Mouse (Mus musculus): ENCODE results near the gene Ccdc187. TPM values are rescaled to one million over a fixed set of nuclear protein-coding genes. Genes with fewer than 3 reads are reported as not detected.

Ccdc187 gene
- polyA plus RNA-seq, 1 experiment from 2014 or later = not detected

DNA sequence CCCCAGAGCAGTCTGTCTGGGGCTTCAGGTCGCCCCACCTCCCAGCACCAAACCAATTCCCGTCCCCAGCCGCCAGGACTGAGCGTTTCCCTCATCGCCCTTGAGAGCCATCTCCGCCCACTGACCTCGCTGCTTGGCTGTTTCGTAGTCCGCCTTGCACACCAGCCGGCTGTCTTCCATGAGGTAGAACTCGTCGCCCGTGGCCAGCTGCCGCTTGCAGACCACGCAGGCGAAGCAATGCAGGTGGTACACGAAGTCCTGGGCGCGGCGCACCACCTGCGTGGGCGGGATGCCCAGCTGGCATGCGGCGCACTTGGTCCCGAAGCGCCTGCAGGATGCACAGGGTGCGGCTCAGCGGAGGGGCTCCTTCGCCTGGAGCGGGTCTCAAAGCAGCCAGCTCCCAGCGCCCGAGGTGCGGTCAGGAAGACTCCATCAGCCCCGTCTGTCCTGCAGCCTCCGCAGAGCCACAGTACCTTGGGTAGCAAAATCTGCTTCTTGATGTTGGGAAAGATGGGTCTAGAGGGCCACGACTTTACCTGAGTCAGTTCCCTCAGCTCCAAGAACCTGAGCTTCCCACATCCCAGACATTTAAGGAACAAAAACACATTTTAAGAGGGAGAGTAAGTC, 91.4 kb downstream of the Ccdc187 start:
- Histone ChIP-seq H3K4me1 (ENCODE audit: control insufficient read depth, insufficient read depth, low read length) (peaks cover 33% of the 10 kb centered on the region), H3K36me3 (ENCODE audit: control insufficient read depth, insufficient read depth, low read length) (no peaks in the 10 kb centered on the region), H3K27me3 (ENCODE audit: control insufficient read depth, insufficient read depth, low read length) (peaks cover 100% of the 10 kb centered on the region), H3K4me3 (ENCODE audit: low read depth, low read length) (peak overlapping the region; percentile 22), H3K9ac (ENCODE audit: low read length) (peak overlapping the region; percentile 37), H3K27ac (ENCODE audit: low read depth, low read length) (0 out of 2 replicates have a peak overlapping the region, but pooled peaks have one; percentile 27), H3K9me3 (ENCODE audit: control insufficient read depth, low read length) (no peaks in the 10 kb centered on the region), H3K4me2 (ENCODE audit: low read depth) (peak overlapping the region; percentile 29)
- WGBS = under 1% methylated on average over 36 of the region's 36 CpGs
- ATAC-seq (ENCODE audit: insufficient read depth, low FRiP score, low TSS enrichment) = no peak
- DNase-seq (ENCODE audit: low spot score) = peak; percentile 49

DNA sequence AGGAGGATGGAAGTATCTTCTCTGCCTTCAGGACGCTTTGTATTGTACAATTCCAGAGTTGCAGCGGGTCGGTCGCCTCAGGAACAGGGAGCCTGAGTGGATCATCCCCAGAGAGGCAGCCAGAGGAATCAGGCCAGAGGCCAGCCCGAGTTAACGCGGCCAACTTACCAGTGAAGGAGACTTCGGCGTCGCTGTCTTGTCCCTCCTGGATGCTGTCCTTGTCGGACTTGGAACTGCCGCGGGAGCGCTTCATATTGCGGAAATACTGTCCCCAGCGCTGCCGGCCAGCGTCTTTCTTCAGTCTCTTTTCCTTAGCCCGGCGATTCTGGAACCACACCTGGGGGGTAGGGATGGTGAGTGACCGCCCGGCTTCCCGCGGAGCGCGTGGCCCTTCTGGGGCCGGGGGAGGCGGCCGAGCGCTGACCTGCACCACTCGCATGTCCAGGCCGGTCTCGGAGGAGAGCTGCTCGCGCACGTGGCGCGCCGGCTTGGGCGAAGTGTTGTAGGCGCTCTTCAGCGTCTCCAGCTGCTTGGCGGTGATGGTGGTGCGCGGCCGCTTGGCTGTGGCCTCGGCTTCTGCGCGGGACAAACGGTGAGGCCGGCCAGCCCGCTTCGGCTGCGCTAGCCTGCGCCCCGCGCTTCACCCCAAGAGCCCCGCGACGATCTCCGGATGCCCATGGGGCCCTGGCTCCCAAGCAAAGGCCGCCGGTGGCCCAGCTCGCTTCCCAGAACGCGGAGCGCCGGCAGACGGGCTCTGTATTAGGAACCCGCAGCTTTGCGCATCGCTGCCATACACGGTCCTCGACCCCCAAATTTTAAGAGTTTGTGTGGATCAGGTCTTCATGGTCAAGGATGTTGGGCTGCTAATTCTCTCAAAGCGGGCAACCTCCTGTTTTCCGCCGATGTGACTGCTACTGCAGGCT, 92.2 kb downstream of the Ccdc187 start:
- under 1% methylated on average over 77 of the region's 77 CpGs for WGBS
- H3K27me3 ChIP-seq (ENCODE audit: control insufficient read depth, insufficient read depth, low read length) = peaks cover 100% of the 10 kb centered on the region
- H3K9ac ChIP-seq (ENCODE audit: low read length) = peak overlapping the region; percentile 18; the same call in 1 of the 2 replicates
- peak overlapping the region; percentile 29 for H3K4me2 ChIP-seq (ENCODE audit: low read depth)
- H3K27ac ChIP-seq (ENCODE audit: low read depth, low read length) = 0 out of 2 replicates have a peak overlapping the region, but pooled peaks have one; percentile 27
- H3K4me1 ChIP-seq (ENCODE audit: control insufficient read depth, insufficient read depth, low read length) = peaks cover 25% of the 10 kb centered on the region
- ATAC-seq (ENCODE audit: insufficient read depth, low FRiP score, low TSS enrichment) = no peak
- no peaks in the 10 kb centered on the region for H3K36me3 ChIP-seq (ENCODE audit: control insufficient read depth, insufficient read depth, low read length)
- H3K9me3 ChIP-seq (ENCODE audit: control insufficient read depth, low read length) = no peaks in the 10 kb centered on the region
- DNase-seq (ENCODE audit: low spot score) = no peak
- H3K4me3 ChIP-seq (ENCODE audit: low read depth, low read length) = peak overlapping the region; percentile 22

DNA sequence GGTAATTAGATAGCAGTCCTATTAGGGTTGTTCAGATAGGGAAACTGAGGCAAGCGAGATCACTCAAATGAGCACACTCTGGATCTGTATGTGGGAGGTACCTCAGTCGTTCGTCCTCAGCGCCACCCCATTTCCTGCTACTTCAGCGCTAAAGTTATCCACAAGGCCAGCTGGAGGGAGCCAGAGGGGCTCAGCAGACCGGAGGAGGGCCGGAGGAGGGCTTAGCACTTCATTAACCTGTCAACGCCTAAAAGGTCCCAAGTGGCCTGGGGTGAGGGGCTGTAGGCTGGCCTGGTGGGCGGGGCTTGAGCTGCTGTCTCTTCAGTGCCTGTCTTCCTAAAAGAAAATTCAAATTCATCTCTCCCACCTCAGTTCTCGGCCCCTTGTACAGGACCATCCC, 95.9 kb downstream of the Ccdc187 start:
- Histone ChIP-seq H3K4me3 (ENCODE audit: low read depth, low read length) (0 out of 2 replicates have a peak overlapping the region, but pooled peaks have one; percentile 1), H3K27ac (ENCODE audit: low read depth, low read length) (no peak overlapping the region), H3K27me3 (ENCODE audit: control insufficient read depth, insufficient read depth, low read length) (peaks cover 86% of the 10 kb centered on the region), H3K4me1 (ENCODE audit: control insufficient read depth, insufficient read depth, low read length) (peaks cover 14% of the 10 kb centered on the region), H3K4me2 (ENCODE audit: low read depth) (no peak overlapping the region), H3K36me3 (ENCODE audit: control insufficient read depth, insufficient read depth, low read length) (no peaks in the 10 kb centered on the region), H3K9ac (ENCODE audit: low read length) (no peak overlapping the region), H3K9me3 (ENCODE audit: control insufficient read depth, low read length) (no peaks in the 10 kb centered on the region)
- under 1% methylated on average over 10 of the region's 10 CpGs for WGBS
- DNase-seq (ENCODE audit: low spot score) = peak; percentile 47
- no peak for ATAC-seq (ENCODE audit: insufficient read depth, low FRiP score, low TSS enrichment)

DNA sequence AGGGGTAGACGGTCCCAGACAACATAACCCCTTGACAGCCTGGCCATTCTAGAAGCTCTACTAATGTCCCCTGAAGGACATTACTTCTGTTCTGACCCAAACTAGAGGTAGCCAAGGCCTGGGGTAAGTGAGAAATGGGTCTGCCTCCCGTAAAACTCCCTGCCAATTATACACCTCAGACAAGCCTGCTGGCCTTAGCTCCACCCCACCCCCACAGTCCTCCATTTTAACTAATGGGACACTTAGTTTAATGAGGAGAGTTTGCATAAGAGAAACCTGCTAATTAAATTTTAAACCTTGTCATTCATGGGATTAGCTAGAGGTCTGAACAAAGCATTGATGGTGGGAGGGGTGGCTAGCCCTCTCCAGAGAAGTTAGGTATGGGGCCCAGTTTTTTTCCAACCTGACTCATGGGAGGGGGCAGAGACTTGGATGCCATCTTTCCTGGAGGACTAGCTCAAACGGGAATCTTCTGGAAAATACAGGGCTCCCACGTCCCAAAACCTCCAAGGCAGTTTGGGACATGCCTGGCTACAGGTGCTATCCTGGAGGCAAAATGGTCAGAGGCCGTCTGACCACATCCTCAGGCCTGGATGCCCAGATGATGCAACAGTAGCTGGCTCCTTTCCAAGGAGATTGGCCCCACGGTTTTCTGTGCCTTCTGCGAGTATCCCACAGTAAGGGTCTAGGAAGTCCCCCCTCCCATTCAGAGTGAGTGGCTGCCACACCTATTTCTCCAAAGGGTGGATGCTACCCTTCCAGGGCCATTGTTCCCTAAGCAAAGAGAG, 99.6 kb downstream of the Ccdc187 start:
- ATAC-seq (ENCODE audit: insufficient read depth, low FRiP score, low TSS enrichment) (no peak), DNase-seq (ENCODE audit: low spot score) (no peak)
- no peaks in the 10 kb centered on the region for H3K36me3 ChIP-seq (ENCODE audit: control insufficient read depth, insufficient read depth, low read length)
- H3K4me3 ChIP-seq (ENCODE audit: low read depth, low read length) = no peak overlapping the region
- H3K4me1 ChIP-seq (ENCODE audit: control insufficient read depth, insufficient read depth, low read length) = peaks cover 6% of the 10 kb centered on the region; the same call in 1 of the 2 replicates
- H3K27me3 ChIP-seq (ENCODE audit: control insufficient read depth, insufficient read depth, low read length) = peaks cover 58% of the 10 kb centered on the region
- H3K27ac ChIP-seq (ENCODE audit: low read depth, low read length) = no peak overlapping the region
- H3K9ac ChIP-seq (ENCODE audit: low read length) = no peak overlapping the region
- H3K9me3 ChIP-seq (ENCODE audit: control insufficient read depth, low read length) = no peaks in the 10 kb centered on the region
- H3K4me2 ChIP-seq (ENCODE audit: low read depth) = no peak overlapping the region
- WGBS = 40% methylated on average over 7 of the region's 7 CpGs

Other genes starting within 250 kb of the Ccdc187 start
- 8.2 and 9.8 TPM in 2 replicates for gene Nacc2, start 171.3 kb downstream of the Ccdc187 start, polyA plus RNA-seq (2014; fragmentation: Nextera tagmentation; extraction: Ambion mirVana)
- gene Lhx3, start 86.3 kb downstream of the Ccdc187 start, polyA plus RNA-seq (2014; fragmentation: Nextera tagmentation; extraction: Ambion mirVana) = 19.6 and 25.3 TPM in 2 replicates
- 17.3 and 18.9 TPM in 2 replicates for gene Qsox2, start 57.0 kb downstream of the Ccdc187 start, polyA plus RNA-seq (2014; fragmentation: Nextera tagmentation; extraction: Ambion mirVana)
- 58.8 and 65.0 TPM in 2 replicates for gene Gpsm1, start 21.0 kb upstream of the Ccdc187 start, polyA plus RNA-seq (2014; fragmentation: Nextera tagmentation; extraction: Ambion mirVana)
- gene Dnlz, start 57.6 kb upstream of the Ccdc187 start, polyA plus RNA-seq (2014; fragmentation: Nextera tagmentation; extraction: Ambion mirVana) = 33.8 and 35.6 TPM in 2 replicates
- gene Card9, start 66.4 kb upstream of the Ccdc187 start, polyA plus RNA-seq (2014; fragmentation: Nextera tagmentation; extraction: Ambion mirVana) = 0.41 and 1.4 TPM in 2 replicates
- gene Snapc4, start 86.1 kb upstream of the Ccdc187 start, polyA plus RNA-seq (2014; fragmentation: Nextera tagmentation; extraction: Ambion mirVana) = 26.5 and 26.9 TPM in 2 replicates
- 126 and 145 TPM in 2 replicates for gene Entr1, start 94.8 kb upstream of the Ccdc187 start, polyA plus RNA-seq (2014; fragmentation: Nextera tagmentation; extraction: Ambion mirVana)
- 113 and 117 TPM in 2 replicates for gene Pmpca, start 94.8 kb upstream of the Ccdc187 start, polyA plus RNA-seq (2014; fragmentation: Nextera tagmentation; extraction: Ambion mirVana)
- gene Inpp5e, start 114.6 kb upstream of the Ccdc187 start, polyA plus RNA-seq (2014; fragmentation: Nextera tagmentation; extraction: Ambion mirVana) = 25.4 and 26.2 TPM in 2 replicates
- gene Sec16a, start 150.7 kb upstream of the Ccdc187 start, polyA plus RNA-seq (2014; fragmentation: Nextera tagmentation; extraction: Ambion mirVana) = 40.2 and 40.5 TPM in 2 replicates
- gene Notch1, start 222.1 kb upstream of the Ccdc187 start, polyA plus RNA-seq (2014; fragmentation: Nextera tagmentation; extraction: Ambion mirVana) = 56.9 and 60.4 TPM in 2 replicates